Mouse (Mus musculus): ENCODE measurements around the gene Spink8.
A peak's percentile ranks its signal among the peaks of the same experiment; 100 is the strongest.
"Not testable (repeated sequence)": the region's sequence is repeated elsewhere in the genome, so short reads cannot be mapped to it uniquely, and the experiment has no call there.

Spink8 gene

DNA sequence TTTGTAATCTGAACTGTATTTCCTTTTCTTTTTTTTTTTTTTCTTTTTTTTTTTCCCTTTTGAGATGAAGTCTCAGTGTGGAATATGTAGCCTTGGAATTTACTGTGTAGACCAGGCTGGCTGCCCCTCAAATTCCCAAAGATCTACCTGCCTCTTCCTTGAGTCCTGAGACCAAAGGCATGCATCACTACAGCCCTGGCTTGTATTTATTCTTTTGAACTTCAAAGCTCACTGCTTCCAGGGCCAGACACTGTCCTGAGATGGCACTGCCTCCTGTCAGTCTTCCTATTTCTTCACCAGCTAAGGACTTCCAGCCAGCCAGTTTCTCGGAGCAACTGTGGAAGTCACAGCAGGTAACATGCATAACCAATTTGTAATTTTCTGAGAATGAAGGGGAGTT is at the start of gene Spink8:
Gene Spink8, plus strand, starts transcription at position 301 of the 400 bp plus-strand sequence.
- Histone ChIP-seq H3K27me3 (ENCODE audit: insufficient read depth, low read length) (no peaks in the 10 kb centered on the region), H3K36me3 (ENCODE audit: insufficient read depth, low read length) (no peaks in the 10 kb centered on the region), H3K4me1 (replicated peaks; ENCODE audit: low read depth, low read length) (no peaks in the 10 kb centered on the region; the same call in 1 of the 2 replicates), H3K4me3 (replicated peaks; ENCODE audit: low read length) (no peak within 1 kb of the TSS), H3K9me3 (ENCODE audit: low read length) (no peaks in the 10 kb centered on the region)
- TF ChIP-seq POU5F1 (IDR thresholded peaks at IDR 0.05; ENCODE audit: borderline replicate concordance, low read length): no peak
- no peak for TF ChIP-seq CTCF (conservative IDR thresholded peaks at IDR 0.05; ENCODE audit: low read length)
- TF ChIP-seq NANOG (IDR thresholded peaks at IDR 0.05; ENCODE audit: borderline replicate concordance, low read length): no peak

DNA sequence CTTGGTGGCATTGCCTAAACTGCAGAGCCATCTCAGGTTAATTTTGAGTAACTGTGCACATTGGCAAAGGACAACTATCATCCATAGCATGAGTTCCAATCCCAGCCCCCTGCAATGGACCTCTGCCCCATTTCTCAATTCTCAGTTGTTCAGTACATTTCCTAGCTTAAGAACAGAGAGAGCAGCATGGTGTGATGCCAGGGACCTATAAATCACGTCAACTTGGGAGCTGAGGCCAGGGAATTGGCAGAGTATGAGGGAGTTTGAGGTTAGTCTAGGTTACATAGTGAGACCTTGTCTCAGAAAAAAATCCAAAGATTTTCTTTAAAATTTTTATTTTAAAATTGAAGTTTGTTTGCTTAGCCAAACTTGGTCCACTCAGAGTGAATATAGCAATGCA is 45.2 kb upstream of the Spink8 start:
- not testable (repeated sequence) for H3K4me1 ChIP-seq (replicated peaks; ENCODE audit: low read depth, low read length); H3K27me3 ChIP-seq (ENCODE audit: insufficient read depth, low read length); H3K4me3 ChIP-seq (replicated peaks; ENCODE audit: low read length); H3K36me3 ChIP-seq (ENCODE audit: insufficient read depth, low read length)
- peaks cover 59% of the 10 kb centered on the region for H3K9me3 ChIP-seq (ENCODE audit: low read length)

DNA sequence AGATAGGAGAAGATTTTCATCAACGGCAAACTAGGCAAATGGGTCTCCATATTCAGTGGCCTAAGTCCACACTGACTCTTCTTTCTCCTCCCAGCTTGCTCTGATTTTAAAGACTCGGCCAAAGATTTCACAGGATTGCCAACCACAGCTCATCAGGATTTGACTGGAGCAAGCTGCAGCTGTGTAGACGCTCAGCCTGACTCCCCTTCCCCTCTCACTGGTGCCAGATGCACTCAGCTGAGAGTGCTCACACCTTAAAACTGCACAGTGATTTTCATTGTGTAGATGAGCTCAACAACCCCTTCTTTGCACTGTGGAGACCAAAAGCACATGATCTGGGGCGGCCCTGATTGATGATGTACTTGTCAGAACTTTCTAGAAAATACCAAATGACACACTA is 21.5 kb upstream of the Spink8 start, which contains the start of gene Fbxw27:
Gene Fbxw27, minus strand, starts transcription at position 101 of the 400 bp plus-strand sequence.
- not testable (repeated sequence) for H3K27me3 ChIP-seq (ENCODE audit: insufficient read depth, low read length); H3K9me3 ChIP-seq (ENCODE audit: low read length); H3K4me3 ChIP-seq (replicated peaks; ENCODE audit: low read length); H3K36me3 ChIP-seq (ENCODE audit: insufficient read depth, low read length); H3K4me1 ChIP-seq (replicated peaks; ENCODE audit: low read depth, low read length)

DNA sequence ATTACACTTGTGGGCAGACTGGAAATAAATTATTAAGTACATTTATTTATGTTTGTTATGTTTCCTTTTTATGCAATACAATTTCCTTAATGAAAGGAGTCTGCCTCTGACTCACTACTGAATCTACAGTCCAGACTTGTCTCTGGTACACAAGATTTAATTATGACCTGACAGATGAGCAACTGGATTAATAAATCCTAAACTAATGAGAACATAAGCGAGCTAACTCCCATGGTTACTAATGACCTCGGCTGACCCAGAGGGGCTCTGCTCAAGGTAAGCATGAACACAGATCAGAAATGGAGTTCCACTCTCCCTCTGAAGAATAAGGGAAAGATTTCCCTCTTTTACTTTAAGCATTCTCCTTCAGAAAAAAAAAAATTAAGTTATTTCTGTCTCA is 16.9 kb upstream of the Spink8 start:
- H3K36me3 ChIP-seq (ENCODE audit: insufficient read depth, low read length): no peaks in the 10 kb centered on the region
- no peaks in the 10 kb centered on the region for H3K4me1 ChIP-seq (replicated peaks; ENCODE audit: low read depth, low read length)
- H3K9me3 ChIP-seq (ENCODE audit: low read length): peaks cover 6% of the 10 kb centered on the region
- H3K4me3 ChIP-seq (replicated peaks; ENCODE audit: low read length): no peak overlapping the region
- TF ChIP-seq POU5F1 (IDR thresholded peaks at IDR 0.05; ENCODE audit: borderline replicate concordance, low read length) (no peak), NANOG (IDR thresholded peaks at IDR 0.05; ENCODE audit: borderline replicate concordance, low read length) (no peak), CTCF (conservative IDR thresholded peaks at IDR 0.05; ENCODE audit: low read length) (no peak)
- H3K27me3 ChIP-seq (ENCODE audit: insufficient read depth, low read length): no peaks in the 10 kb centered on the region

DNA sequence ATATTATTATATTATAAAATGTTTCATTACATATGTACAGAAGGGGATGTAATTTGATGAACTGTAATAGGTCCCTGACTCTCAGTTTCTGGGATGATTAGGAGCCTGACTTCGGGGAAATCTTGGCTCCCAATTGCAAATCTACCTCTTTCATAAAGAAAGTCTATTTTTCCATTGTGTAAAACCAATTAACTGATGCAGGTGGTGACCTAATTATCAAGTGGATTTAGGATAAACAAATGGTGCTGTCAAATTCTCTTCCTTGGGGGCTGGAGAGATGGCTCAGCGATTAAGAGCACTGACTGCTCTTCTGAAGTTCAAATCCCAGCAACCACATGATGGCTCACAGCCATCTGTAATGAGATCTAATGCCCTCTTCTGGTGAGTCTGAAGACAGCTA is 16.3 kb upstream of the Spink8 start:
- Histone ChIP-seq H3K9me3 (ENCODE audit: low read length) (peaks cover 9% of the 10 kb centered on the region), H3K27me3 (ENCODE audit: insufficient read depth, low read length) (no peaks in the 10 kb centered on the region), H3K36me3 (ENCODE audit: insufficient read depth, low read length) (no peaks in the 10 kb centered on the region), H3K4me3 (replicated peaks; ENCODE audit: low read length) (no peak overlapping the region), H3K4me1 (replicated peaks; ENCODE audit: low read depth, low read length) (no peaks in the 10 kb centered on the region)
- TF ChIP-seq POU5F1 (IDR thresholded peaks at IDR 0.05; ENCODE audit: borderline replicate concordance, low read length): no peak
- TF ChIP-seq NANOG (IDR thresholded peaks at IDR 0.05; ENCODE audit: borderline replicate concordance, low read length): no peak
- no peak for TF ChIP-seq CTCF (conservative IDR thresholded peaks at IDR 0.05; ENCODE audit: low read length)

DNA sequence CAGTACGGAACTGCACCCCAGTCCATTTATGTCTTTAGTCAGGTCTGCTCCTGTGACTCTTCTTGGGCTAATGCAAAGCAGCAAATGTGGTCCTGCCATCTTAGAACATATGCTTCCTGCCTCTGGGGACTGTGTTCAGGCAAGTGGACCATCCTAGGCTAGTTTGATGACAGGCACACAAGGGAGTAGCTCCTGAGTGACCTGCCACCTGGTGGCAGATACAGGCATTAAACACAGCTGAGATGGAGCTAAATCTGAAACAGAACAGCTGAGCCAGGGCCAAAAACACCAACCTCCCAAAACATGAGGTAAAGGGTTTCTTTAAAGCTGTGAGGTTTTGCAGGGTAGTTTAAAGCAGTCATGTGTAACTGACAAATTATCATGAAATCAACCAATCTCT is 14.0 kb upstream of the Spink8 start:
- H3K36me3 ChIP-seq (ENCODE audit: insufficient read depth, low read length): no peaks in the 10 kb centered on the region
- H3K9me3 ChIP-seq (ENCODE audit: low read length): peaks cover 26% of the 10 kb centered on the region
- H3K27me3 ChIP-seq (ENCODE audit: insufficient read depth, low read length): no peaks in the 10 kb centered on the region
- H3K4me1 ChIP-seq (replicated peaks; ENCODE audit: low read depth, low read length): no peaks in the 10 kb centered on the region
- H3K4me3 ChIP-seq (replicated peaks; ENCODE audit: low read length): no peak overlapping the region
- TF ChIP-seq POU5F1 (IDR thresholded peaks at IDR 0.05; ENCODE audit: borderline replicate concordance, low read length) (no peak), NANOG (IDR thresholded peaks at IDR 0.05; ENCODE audit: borderline replicate concordance, low read length) (no peak), CTCF (conservative IDR thresholded peaks at IDR 0.05; ENCODE audit: low read length) (peak; percentile 81)

DNA sequence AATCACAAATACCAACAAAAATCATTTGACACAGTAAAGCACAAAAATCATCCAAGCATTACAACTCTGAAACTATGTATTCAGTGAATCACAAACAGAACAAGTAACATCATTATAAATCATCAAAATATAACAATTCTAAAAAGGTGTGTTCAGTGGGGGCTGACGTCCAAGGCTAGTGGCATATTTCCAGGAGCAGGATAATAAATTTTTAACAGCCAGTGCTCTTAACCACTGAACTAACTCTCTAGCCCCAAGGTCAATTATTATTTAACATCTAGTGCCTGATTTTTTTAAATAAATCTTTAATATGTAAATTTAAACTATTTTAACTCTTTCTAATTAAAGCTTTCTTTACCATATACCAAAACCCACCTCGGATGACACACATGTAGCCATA is 6.5 kb upstream of the Spink8 start:
- H3K27me3 ChIP-seq (ENCODE audit: insufficient read depth, low read length); H3K4me3 ChIP-seq (replicated peaks; ENCODE audit: low read length); H3K36me3 ChIP-seq (ENCODE audit: insufficient read depth, low read length); H3K4me1 ChIP-seq (replicated peaks; ENCODE audit: low read depth, low read length): not testable (repeated sequence)
- H3K9me3 ChIP-seq (ENCODE audit: low read length): peaks cover 36% of the 10 kb centered on the region

DNA sequence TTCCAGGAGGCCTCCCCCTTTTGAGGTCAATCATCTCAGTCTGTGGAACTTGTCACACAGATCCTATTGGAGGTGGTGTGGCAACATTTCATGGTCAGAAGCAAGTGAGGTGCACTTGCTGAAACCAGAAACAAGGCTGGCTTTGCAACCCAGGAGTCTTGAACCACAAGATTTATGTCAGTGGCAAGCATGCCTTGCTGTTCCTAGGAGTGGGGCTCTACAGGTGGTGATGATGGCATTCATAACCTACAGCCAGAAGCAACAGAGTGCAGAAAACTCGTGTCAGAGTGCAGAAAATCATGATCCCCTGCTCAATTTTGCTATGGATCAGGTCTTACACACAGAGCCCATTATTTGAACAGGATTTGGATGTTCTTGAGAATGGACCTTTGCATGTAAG is 5.8 kb upstream of the Spink8 start:
- TF ChIP-seq CTCF (conservative IDR thresholded peaks at IDR 0.05; ENCODE audit: low read length) (no peak), POU5F1 (IDR thresholded peaks at IDR 0.05; ENCODE audit: borderline replicate concordance, low read length) (no peak), NANOG (IDR thresholded peaks at IDR 0.05; ENCODE audit: borderline replicate concordance, low read length) (no peak)
- peaks cover 34% of the 10 kb centered on the region for H3K9me3 ChIP-seq (ENCODE audit: low read length)

DNA sequence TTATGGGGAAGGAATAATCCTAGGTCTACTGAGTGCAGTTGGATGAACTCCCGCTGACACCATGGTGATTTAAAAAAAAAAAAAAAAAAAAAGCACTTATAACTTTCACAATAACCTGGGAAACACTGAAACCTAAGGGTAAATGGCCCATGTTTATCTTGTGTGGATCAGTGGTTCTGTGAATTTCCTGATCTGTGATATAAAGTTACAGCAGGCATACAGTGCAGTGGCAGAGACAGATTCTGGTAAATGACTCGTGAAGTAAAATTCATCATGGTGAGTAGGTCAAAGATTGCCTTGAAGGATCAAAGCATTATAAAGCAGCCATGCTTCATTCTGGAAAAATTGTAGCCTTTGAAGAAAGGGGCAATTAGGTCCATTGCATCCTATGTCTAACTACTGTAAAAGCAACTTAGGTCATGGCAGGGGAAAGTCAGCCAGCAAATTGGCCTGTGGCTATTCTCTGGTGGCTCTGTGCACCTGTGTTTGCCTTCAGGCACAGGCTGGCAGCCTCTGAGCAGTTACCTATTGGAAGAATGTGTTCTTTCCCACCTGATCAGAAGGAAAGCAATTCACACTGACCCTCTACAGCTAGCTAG is 5.3 kb upstream of the Spink8 start:
- Histone ChIP-seq H3K4me3 (replicated peaks; ENCODE audit: low read length) (no peak overlapping the region), H3K27me3 (ENCODE audit: insufficient read depth, low read length) (no peaks in the 10 kb centered on the region), H3K9me3 (ENCODE audit: low read length) (peaks cover 30% of the 10 kb centered on the region), H3K4me1 (replicated peaks; ENCODE audit: low read depth, low read length) (no peaks in the 10 kb centered on the region; the same call in 1 of the 2 replicates), H3K36me3 (ENCODE audit: insufficient read depth, low read length) (no peaks in the 10 kb centered on the region)
- TF ChIP-seq POU5F1 (IDR thresholded peaks at IDR 0.05; ENCODE audit: borderline replicate concordance, low read length): no peak

More for the DNA sequence above, 5.8 kb upstream of the Spink8 start:
- Histone ChIP-seq H3K36me3 (ENCODE audit: insufficient read depth, low read length) (no peaks in the 10 kb centered on the region), H3K4me3 (replicated peaks; ENCODE audit: low read length) (no peak overlapping the region), H3K4me1 (replicated peaks; ENCODE audit: low read depth, low read length) (no peaks in the 10 kb centered on the region; the same call in 1 of the 2 replicates), H3K27me3 (ENCODE audit: insufficient read depth, low read length) (no peaks in the 10 kb centered on the region)

Data from E14TG2a.4 (cell line).